Mouse (Mus musculus): ENCODE measurements around the gene Macf1. TPM values are rescaled to one million over a fixed set of nuclear protein-coding genes. Genes with fewer than 3 reads are reported as not detected.
A peak's percentile ranks its signal among the peaks of the same experiment; 100 is the strongest.
"Not testable (repeated sequence)": the region's sequence is repeated elsewhere in the genome, so short reads cannot be mapped to it uniquely, and the experiment has no call there.

The Macf1 gene
- polyA plus RNA-seq, 1 experiment from 2014 or later: 61.5 TPM

GRCm38 (mm10) chr4:123532001-123532400 is 152.2 kb downstream of the Macf1 start:
- no peak overlapping the region for H3K27ac ChIP-seq
- 44% methylated on average over 3 of the region's 3 CpGs for WGBS
- no peak for ATAC-seq (ENCODE audit: insufficient number of reproducible peaks, insufficient read depth, low FRiP score, low TSS enrichment, low read depth)

GRCm38 (mm10) chr4:123530976-123531375 is 153.2 kb downstream of the Macf1 start:
- no peak for ATAC-seq (ENCODE audit: insufficient number of reproducible peaks, insufficient read depth, low FRiP score, low TSS enrichment, low read depth)
- no peak overlapping the region for H3K9ac ChIP-seq (replicated peaks)
- 85% methylated on average over 6 of the region's 6 CpGs for whole genome bisulfite sequencing

More at GRCm38 (mm10) chr4:123532001-123532400, 152.2 kb downstream of the Macf1 start:
- no peaks in the 10 kb centered on the region for H3K9me3 ChIP-seq
- H3K9ac ChIP-seq (replicated peaks): no peak overlapping the region
- no peaks in the 10 kb centered on the region for H3K36me3 ChIP-seq
- no peaks in the 10 kb centered on the region for H3K27me3 ChIP-seq
- no peak overlapping the region for H3K4me3 ChIP-seq (replicated peaks)
- H3K4me1 ChIP-seq (replicated peaks): peaks cover 19% of the 10 kb centered on the region
- H3K4me2 ChIP-seq: no peak overlapping the region

DNA sequence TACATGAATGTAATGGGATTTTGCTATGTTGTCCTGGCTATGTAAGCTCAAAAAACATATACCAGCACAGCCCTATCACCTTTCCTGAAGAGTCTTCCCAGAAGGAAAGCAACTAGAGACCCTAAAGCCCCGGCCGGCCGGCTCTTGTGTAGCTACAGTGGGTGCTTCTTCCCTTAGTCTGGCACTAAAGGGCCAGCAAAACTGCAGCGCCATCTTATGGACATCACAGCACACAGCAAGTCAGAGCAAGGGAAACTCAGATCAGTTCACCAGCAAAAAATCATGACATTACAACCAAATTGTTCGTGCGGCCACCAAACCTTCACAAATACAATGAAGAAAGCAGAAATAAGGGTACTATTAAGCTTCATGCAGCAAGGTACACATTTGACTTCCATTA is 154.9 kb downstream of the Macf1 start:
- no peak overlapping the region for H3K4me3 ChIP-seq (replicated peaks)
- H3K4me2 ChIP-seq: no peak overlapping the region
- no peak overlapping the region for H3K27ac ChIP-seq
- no peaks in the 10 kb centered on the region for H3K36me3 ChIP-seq
- H3K9me3 ChIP-seq: no peaks in the 10 kb centered on the region
- no peak for ATAC-seq (ENCODE audit: insufficient number of reproducible peaks, insufficient read depth, low FRiP score, low TSS enrichment, low read depth)
- H3K4me1 ChIP-seq (replicated peaks): peaks cover 20% of the 10 kb centered on the region
- WGBS: 48% methylated on average over 6 of the region's 6 CpGs
- H3K27me3 ChIP-seq: no peaks in the 10 kb centered on the region
- no peak overlapping the region for H3K9ac ChIP-seq (replicated peaks)

More at GRCm38 (mm10) chr4:123530976-123531375, 153.2 kb downstream of the Macf1 start:
- H3K27ac ChIP-seq: no peak overlapping the region
- no peak overlapping the region for H3K4me3 ChIP-seq (replicated peaks)
- no peaks in the 10 kb centered on the region for H3K9me3 ChIP-seq
- no peaks in the 10 kb centered on the region for H3K27me3 ChIP-seq
- no peaks in the 10 kb centered on the region for H3K36me3 ChIP-seq
- no peak overlapping the region for H3K4me2 ChIP-seq
- peaks cover 20% of the 10 kb centered on the region for H3K4me1 ChIP-seq (replicated peaks)

GRCm38 (mm10) chr4:123527607-123528010 is 156.6 kb downstream of the Macf1 start:
- ATAC-seq (ENCODE audit: insufficient number of reproducible peaks, insufficient read depth, low FRiP score, low TSS enrichment, low read depth): no peak
- Histone ChIP-seq H3K36me3 (no peaks in the 10 kb centered on the region), H3K4me3 (replicated peaks) (peak overlapping the region; percentile 32), H3K27me3 (no peaks in the 10 kb centered on the region), H3K9me3 (no peaks in the 10 kb centered on the region), H3K9ac (replicated peaks) (peak overlapping the region; percentile 27; the same call in 1 of the 2 replicates), H3K27ac (peak overlapping the region; percentile 56; the same call in 1 of the 2 replicates), H3K4me1 (replicated peaks) (peaks cover 30% of the 10 kb centered on the region), H3K4me2 (peak overlapping the region; percentile 56)
- WGBS: 7% methylated on average over 8 of the region's 8 CpGs

- Histone ChIP-seq H3K4me1 (replicated peaks) (peaks cover 30% of the 10 kb centered on the region), H3K9ac (replicated peaks) (no peak overlapping the region; the same call in 1 of the 2 replicates), H3K4me3 (replicated peaks) (0 out of 2 replicates have a peak overlapping the region, but pooled peaks have one; percentile 32), H3K27ac (0 out of 2 replicates have a peak overlapping the region, but pooled peaks have one; percentile 56), H3K27me3 (no peaks in the 10 kb centered on the region), H3K36me3 (no peaks in the 10 kb centered on the region), H3K9me3 (no peaks in the 10 kb centered on the region), H3K4me2 (peak overlapping the region; percentile 56)
- WGBS: 41% methylated on average over 10 of the region's 10 CpGs
- no peak for ATAC-seq (ENCODE audit: insufficient number of reproducible peaks, insufficient read depth, low FRiP score, low TSS enrichment, low read depth)
Measured at GRCm38 (mm10) chr4:123526779-123527280, 157.3 kb downstream of the Macf1 start.

- Histone ChIP-seq H3K27ac (no peak overlapping the region), H3K4me1 (replicated peaks) (peaks cover 30% of the 10 kb centered on the region), H3K4me3 (replicated peaks) (no peak overlapping the region), H3K9ac (replicated peaks) (no peak overlapping the region), H3K27me3 (no peaks in the 10 kb centered on the region), H3K36me3 (no peaks in the 10 kb centered on the region), H3K4me2 (no peak overlapping the region), H3K9me3 (no peaks in the 10 kb centered on the region)
- 86% methylated on average over 5 of the region's 5 CpGs for WGBS
- no peak for ATAC-seq (ENCODE audit: insufficient number of reproducible peaks, insufficient read depth, low FRiP score, low TSS enrichment, low read depth)
Measured at GRCm38 (mm10) chr4:123524746-123525145, 159.4 kb downstream of the Macf1 start.

- H3K27ac ChIP-seq; H3K36me3 ChIP-seq; H3K4me3 ChIP-seq (replicated peaks); ATAC-seq (ENCODE audit: insufficient number of reproducible peaks, insufficient read depth, low FRiP score, low TSS enrichment, low read depth); H3K9me3 ChIP-seq; H3K27me3 ChIP-seq; H3K4me2 ChIP-seq; H3K9ac ChIP-seq (replicated peaks): not testable (repeated sequence)
- 80% methylated on average over 5 of the region's 5 CpGs for WGBS
- peaks cover 11% of the 10 kb centered on the region for H3K4me1 ChIP-seq (replicated peaks)
Measured at GRCm38 (mm10) chr4:123520123-123520522, 164.0 kb downstream of the Macf1 start.

DNA sequence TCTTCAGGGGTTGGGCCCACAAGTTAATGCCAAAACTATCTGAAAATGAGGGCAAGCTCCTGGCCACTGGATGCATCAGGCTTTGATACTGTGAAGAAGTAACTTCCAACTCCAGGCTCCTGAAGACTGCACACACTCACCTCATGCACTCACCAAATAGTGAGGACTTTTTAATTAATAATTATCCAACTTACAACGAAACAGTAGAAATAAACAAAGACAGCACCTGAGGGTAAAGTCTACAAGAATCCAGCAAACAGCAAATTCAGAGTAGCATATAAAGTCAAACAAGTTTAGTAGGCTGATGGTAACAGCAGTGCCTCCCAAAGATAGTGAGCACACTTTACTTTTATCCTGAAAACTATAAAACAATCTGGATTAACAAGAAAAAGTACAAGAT is 168.5 kb downstream of the Macf1 start:
- Histone ChIP-seq H3K9me3 (no peaks in the 10 kb centered on the region), H3K4me3 (replicated peaks) (no peak overlapping the region), H3K4me1 (replicated peaks) (no peaks in the 10 kb centered on the region), H3K9ac (replicated peaks) (no peak overlapping the region), H3K27ac (no peak overlapping the region), H3K36me3 (peaks cover 23% of the 10 kb centered on the region), H3K4me2 (no peak overlapping the region), H3K27me3 (no peaks in the 10 kb centered on the region)
- ATAC-seq (ENCODE audit: insufficient number of reproducible peaks, insufficient read depth, low FRiP score, low TSS enrichment, low read depth): no peak
- 89% methylated on average over 1 of the region's 1 CpGs for whole genome bisulfite sequencing

- Histone ChIP-seq H3K27ac (no peak overlapping the region), H3K27me3 (no peaks in the 10 kb centered on the region), H3K4me1 (replicated peaks) (no peaks in the 10 kb centered on the region), H3K9ac (replicated peaks) (no peak overlapping the region), H3K36me3 (peaks cover 73% of the 10 kb centered on the region), H3K9me3 (no peaks in the 10 kb centered on the region), H3K4me3 (replicated peaks) (no peak overlapping the region), H3K4me2 (no peak overlapping the region)
- ATAC-seq (ENCODE audit: insufficient number of reproducible peaks, insufficient read depth, low FRiP score, low TSS enrichment, low read depth): no peak
- 50% methylated on average over 1 of the region's 1 CpGs for WGBS
Measured at GRCm38 (mm10) chr4:123510201-123510600, 174.0 kb downstream of the Macf1 start.

GRCm38 (mm10) chr4:123489086-123489485 is 195.1 kb downstream of the Macf1 start:
- WGBS: 78% methylated on average over 3 of the region's 3 CpGs
- Histone ChIP-seq H3K9me3 (no peaks in the 10 kb centered on the region), H3K36me3 (peaks cover 83% of the 10 kb centered on the region), H3K27me3 (no peaks in the 10 kb centered on the region), H3K27ac (no peak overlapping the region), H3K4me1 (replicated peaks) (no peaks in the 10 kb centered on the region), H3K9ac (replicated peaks) (no peak overlapping the region), H3K4me3 (replicated peaks) (no peak overlapping the region), H3K4me2 (no peak overlapping the region)
- ATAC-seq (ENCODE audit: insufficient number of reproducible peaks, insufficient read depth, low FRiP score, low TSS enrichment, low read depth): no peak

- Histone ChIP-seq H3K27me3 (no peaks in the 10 kb centered on the region), H3K4me1 (replicated peaks) (no peaks in the 10 kb centered on the region), H3K27ac (no peak overlapping the region), H3K36me3 (peaks cover 59% of the 10 kb centered on the region), H3K9me3 (no peaks in the 10 kb centered on the region), H3K4me3 (replicated peaks) (no peak overlapping the region), H3K9ac (replicated peaks) (no peak overlapping the region), H3K4me2 (no peak overlapping the region)
- no peak for ATAC-seq (ENCODE audit: insufficient number of reproducible peaks, insufficient read depth, low FRiP score, low TSS enrichment, low read depth)
- 90% methylated on average over 4 of the region's 4 CpGs for WGBS
Measured at GRCm38 (mm10) chr4:123479991-123480390, 204.2 kb downstream of the Macf1 start.
